Mouse (Mus musculus) midbrain, embryonic 13.5 days (tissue): ENCODE measurements at regions not wholly inside any gene's neighbourhood (a gene's known extent, or its start where the extent isn't known, plus 50 kb on each side); places are given as distances from the start of the nearest gene placed in this dataset.
"Not testable (repeated sequence)": the region's sequence is repeated elsewhere in the genome, so short reads cannot be mapped to it uniquely, and the experiment has no call there.

Source experiments
- ATAC-seq: fragments of 200-750 bp; cut with Nextera tagmentation; 2 replicates; pipeline ENCODE4 v1.8.0; 2017; ENCODE audit warnings: mild to moderate bottlenecking, moderate TSS enrichment, moderate library complexity
- H3K27ac ChIP-seq: fragments of 300-500 bp; sonication (generic); 2 replicates; pipeline ENCODE4 v1.5.1; 2015; ENCODE audit warnings: inconsistent platforms, mild to moderate bottlenecking, moderate library complexity
- H3K27me3 ChIP-seq: fragments of 300-500 bp; sonication (generic); 2 replicates; pipeline ENCODE4 v1.6.1; 2015; ENCODE audit warnings: mild to moderate bottlenecking, inconsistent platforms
- H3K36me3 ChIP-seq: fragments of 300-500 bp; sonication (generic); 2 replicates; pipeline ENCODE4 v1.6.1; 2015; ENCODE audit warnings: mild to moderate bottlenecking, inconsistent platforms
- H3K4me1 ChIP-seq: fragments of 300-500 bp; sonication (generic); replicated peaks from 2 replicates; pipeline ENCODE4 v1.6.1; 2015; ENCODE audit warnings: inconsistent platforms
- H3K4me2 ChIP-seq: fragments of 300-500 bp; sonication (generic); replicated peaks from 2 replicates; pipeline ENCODE4 v1.6.1; 2015; ENCODE audit warnings: moderate library complexity, mild to moderate bottlenecking, inconsistent platforms
- H3K4me3 ChIP-seq: fragments of 300-500 bp; sonication (generic); replicated peaks from 2 replicates; pipeline ENCODE4 v1.5.1; 2015; ENCODE audit warnings: mild to moderate bottlenecking, inconsistent platforms
- H3K9ac ChIP-seq: fragments of 300-500 bp; sonication (generic); replicated peaks from 2 replicates; pipeline ENCODE4 v1.6.1; 2015; ENCODE audit warnings: mild to moderate bottlenecking, inconsistent platforms
- H3K9me3 ChIP-seq: fragments of 300-500 bp; sonication (generic); 2 replicates; pipeline ENCODE4 v1.6.1; 2016; ENCODE audit warnings: mild to moderate bottlenecking, inconsistent platforms
- WGBS: fragments of 180-500 bp; shearing (Covaris S2); methylation state at CpG from one replicate; pipeline ENCODE4 v1.1.7; 2015; 5-methylcytosine and 5-hydroxymethylcytosine counted together

DNA sequence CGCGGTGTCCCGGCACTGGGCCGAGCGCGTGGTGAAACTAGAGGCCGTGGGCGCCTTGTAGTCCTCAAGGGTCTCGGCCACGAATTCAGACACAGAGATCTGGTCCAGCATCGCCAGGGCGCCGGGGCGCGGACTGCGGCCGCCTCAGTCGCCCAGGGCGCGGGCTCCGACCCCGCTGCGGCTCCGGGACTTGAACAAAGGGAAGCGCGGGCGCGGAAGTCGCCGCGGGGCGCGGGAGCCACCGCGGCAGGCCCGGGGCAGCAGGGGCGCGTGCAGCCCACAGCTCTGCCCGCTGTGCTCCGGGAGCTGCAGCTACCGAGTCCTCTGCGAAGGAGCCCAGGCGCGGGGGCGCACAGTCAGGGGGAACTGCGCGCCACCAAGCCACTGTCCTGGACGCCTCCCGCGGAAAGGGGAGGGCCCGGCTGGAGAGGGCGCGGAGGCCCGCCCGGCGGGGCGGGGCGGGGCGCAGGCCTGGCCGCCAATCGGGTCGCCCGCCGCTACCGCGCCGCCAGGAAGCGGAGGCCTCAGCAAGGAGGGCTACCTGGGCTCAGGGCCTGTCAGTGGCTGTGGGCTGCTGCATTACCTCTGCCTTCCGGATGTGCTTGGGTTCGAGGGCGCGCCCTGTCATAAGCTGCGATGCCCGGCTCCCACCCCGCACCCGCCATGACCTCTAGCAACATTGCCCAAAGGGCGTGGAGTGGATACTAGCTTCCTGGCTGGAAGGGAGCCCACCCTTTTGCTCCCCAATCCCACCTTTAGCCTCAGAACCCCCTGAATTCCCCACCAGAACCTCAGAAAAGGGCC lies 155.2 kb upstream of the 9030624G23Rik start:
- H3K27me3 ChIP-seq, H3K9me3 ChIP-seq, H3K4me1 ChIP-seq, H3K27ac ChIP-seq, ATAC-seq, H3K36me3 ChIP-seq: not testable (repeated sequence)
- Histone ChIP-seq H3K4me3 (peak overlapping the region; percentile 52), H3K9ac (peak overlapping the region; percentile 67), H3K4me2 (peak overlapping the region; percentile 54)
- WGBS, result 3% methylated on average over 62 of the region's 77 CpGs
